Mouse (Mus musculus) forebrain, embryonic 15.5 days (tissue): ENCODE results near the gene Ddo. TPM values are rescaled to one million over a fixed set of nuclear protein-coding genes. Genes with fewer than 3 reads are reported as not detected.

Source experiments
- ATAC-seq: fragments of 200-750 bp; cut with Nextera tagmentation; replicated peaks from 2 replicates; pipeline ENCODE4 v1.8.0; 2017; ENCODE audit warnings: mild to moderate bottlenecking, moderate TSS enrichment, moderate library complexity
- H3K27ac ChIP-seq: fragments of 300-500 bp; sonication (generic); replicated peaks from 2 replicates; pipeline ENCODE4 v1.5.1; 2015; ENCODE audit warnings: mild to moderate bottlenecking, inconsistent platforms
- H3K27me3 ChIP-seq: fragments of 300-500 bp; sonication (generic); 2 replicates; pipeline ENCODE4 v1.6.1; 2015; ENCODE audit warnings: inconsistent platforms
- H3K36me3 ChIP-seq: fragments of 300-500 bp; sonication (generic); 2 replicates; pipeline ENCODE4 v1.6.1; 2015; ENCODE audit warnings: mild to moderate bottlenecking, inconsistent platforms
- H3K4me1 ChIP-seq: fragments of 300-500 bp; sonication (generic); 2 replicates; pipeline ENCODE4 v1.6.1; 2015; ENCODE audit warnings: inconsistent platforms
- H3K4me2 ChIP-seq: fragments of 300-500 bp; sonication (generic); replicated peaks from 2 replicates; pipeline ENCODE4 v1.6.1; 2015; ENCODE audit warnings: mild to moderate bottlenecking, inconsistent platforms
- H3K4me3 ChIP-seq: fragments of 300-500 bp; sonication (generic); 2 replicates; pipeline ENCODE4 v1.5.1; 2015; ENCODE audit warnings: mild to moderate bottlenecking, inconsistent platforms
- H3K9ac ChIP-seq: fragments of 300-500 bp; sonication (generic); replicated peaks from 2 replicates; pipeline ENCODE4 v1.6.1; 2015; ENCODE audit warnings: mild to moderate bottlenecking, inconsistent platforms
- H3K9me3 ChIP-seq: fragments of 300-500 bp; sonication (generic); 2 replicates; pipeline ENCODE4 v1.6.1; 2016; ENCODE audit warnings: inconsistent platforms
- WGBS: fragments of 180-500 bp; shearing (Covaris S2); methylation state at CpG from one replicate; pipeline ENCODE4 v1.1.7; 2015; ENCODE audit warnings: mixed read lengths; 5-methylcytosine and 5-hydroxymethylcytosine counted together
- polyA plus RNA-seq: library from polyadenylated mRNA; unstranded; fragments of >200 nt; fragmentation: Nextera tagmentation; extraction: Ambion mirVana; gene quantifications from 2 replicates; pipeline ENCODE4 v1.2.1, GENCODE M21; 2015

Ddo gene
- polyA plus RNA-seq, 1 experiment from 2014 or later: 1.5 TPM

DNA sequence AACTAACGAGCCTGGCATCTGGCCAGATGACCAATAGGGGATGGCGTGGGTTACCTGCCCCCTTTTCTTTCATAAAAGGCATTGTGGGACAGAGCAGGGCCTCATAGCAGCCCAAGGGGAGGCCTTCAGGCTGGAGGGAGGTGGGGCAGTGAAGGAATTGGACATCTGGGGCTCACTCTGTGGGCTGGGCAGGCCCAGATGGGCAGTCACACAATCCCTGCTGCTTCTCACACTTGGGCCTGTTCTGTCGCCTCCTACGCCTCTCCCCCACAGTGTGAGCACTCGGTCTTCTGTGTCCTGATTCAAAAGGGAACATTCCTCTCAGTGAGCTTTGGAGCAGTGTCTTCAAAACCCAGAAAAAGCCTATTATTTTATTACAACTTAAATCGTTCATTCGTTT lies 8.5 kb downstream of the Ddo start:
- Histone ChIP-seq H3K4me1 (peaks cover 16% of the 10 kb centered on the region; the same call in 1 of the 2 replicates), H3K9ac (no peak overlapping the region), H3K4me3 (no peak overlapping the region), H3K9me3 (no peaks in the 10 kb centered on the region), H3K4me2 (no peak overlapping the region), H3K36me3 (no peaks in the 10 kb centered on the region), H3K27me3 (no peaks in the 10 kb centered on the region), H3K27ac (no peak overlapping the region)
- WGBS: 23% methylated on average over 7 of the region's 7 CpGs
- peak; percentile 53 for ATAC-seq

DNA sequence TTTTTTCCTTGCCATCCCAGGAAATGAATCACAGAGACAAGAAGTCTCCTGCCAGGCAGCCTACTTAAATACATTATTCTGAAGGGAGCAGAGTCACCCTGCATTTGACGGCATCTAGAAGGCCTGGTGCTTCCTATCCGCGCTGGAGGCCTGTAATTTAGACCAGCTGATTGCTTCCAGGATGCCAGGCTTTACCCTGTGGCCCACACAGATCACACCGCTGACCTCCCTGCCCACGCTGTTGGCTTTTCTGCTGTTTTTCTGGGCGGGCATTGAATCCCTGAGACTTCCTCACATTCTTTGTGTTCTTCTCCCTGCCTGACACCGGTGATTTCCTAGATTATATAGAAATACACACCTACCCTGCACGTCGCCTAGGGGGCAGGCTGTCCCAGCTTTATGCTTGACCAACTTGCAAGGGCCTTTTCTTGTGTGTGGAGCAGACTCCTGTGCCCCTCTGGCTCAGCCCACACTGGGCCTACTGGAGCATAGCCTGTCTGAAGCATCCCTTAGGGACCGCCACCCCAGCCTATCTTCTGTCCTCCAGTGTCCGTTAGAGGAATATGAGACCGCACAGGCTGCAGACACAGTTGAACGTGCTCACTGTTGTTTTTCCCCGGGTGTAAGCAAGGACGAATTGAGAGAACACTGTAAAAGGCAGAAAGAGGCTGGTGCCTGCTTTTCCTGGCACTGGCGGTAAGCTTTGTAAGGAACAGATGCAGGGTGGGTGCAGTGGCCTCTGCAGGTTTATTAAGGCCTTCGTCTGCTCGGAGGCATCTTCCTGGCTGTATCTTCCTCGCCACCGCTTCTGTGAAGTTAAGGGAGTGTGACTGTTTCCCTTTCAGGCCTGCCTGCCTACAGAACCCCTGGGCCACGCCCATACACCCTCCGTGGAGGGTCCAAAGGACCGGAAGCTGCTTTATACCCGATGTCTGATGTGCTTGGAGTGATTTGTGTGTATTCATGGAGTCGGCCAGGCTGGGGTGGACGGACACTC lies 9.3 kb downstream of the Ddo start:
- 60% methylated on average over 26 of the region's 26 CpGs for WGBS
- H3K36me3 ChIP-seq: no peaks in the 10 kb centered on the region
- H3K9ac ChIP-seq: no peak overlapping the region
- H3K4me1 ChIP-seq: peaks cover 16% of the 10 kb centered on the region; the same call in 1 of the 2 replicates
- H3K4me3 ChIP-seq: no peak overlapping the region
- no peak overlapping the region; the same call in 1 of the 2 replicates for H3K27ac ChIP-seq
- H3K9me3 ChIP-seq: no peaks in the 10 kb centered on the region
- H3K4me2 ChIP-seq: no peak overlapping the region
- ATAC-seq: peak; percentile 48; the same call in 1 of the 2 replicates
- no peaks in the 10 kb centered on the region for H3K27me3 ChIP-seq

DNA sequence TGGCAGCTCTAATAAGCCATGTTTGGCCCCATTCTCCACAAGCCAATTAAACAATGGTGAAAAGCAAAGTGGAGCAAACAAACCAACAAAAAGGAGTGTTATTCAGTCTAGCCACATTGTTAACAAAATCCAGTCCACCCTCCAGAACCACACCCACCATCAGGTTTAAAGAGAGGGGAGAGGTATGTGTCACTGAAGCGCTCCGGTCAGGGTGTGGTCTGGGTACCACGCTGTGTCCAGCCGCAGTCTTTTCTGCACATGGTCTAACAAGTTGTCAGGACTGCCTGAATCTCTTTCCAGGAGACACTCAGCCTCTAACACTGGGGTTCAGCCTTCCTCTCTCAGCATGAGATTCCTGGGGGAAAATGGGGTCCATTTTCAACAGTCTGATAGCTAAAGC lies 10.6 kb downstream of the Ddo start:
- no peak overlapping the region for H3K4me3 ChIP-seq
- no peaks in the 10 kb centered on the region for H3K27me3 ChIP-seq
- H3K4me2 ChIP-seq: no peak overlapping the region
- H3K36me3 ChIP-seq: no peaks in the 10 kb centered on the region
- 89% methylated on average over 4 of the region's 4 CpGs for WGBS
- H3K27ac ChIP-seq: no peak overlapping the region
- ATAC-seq: no peak
- H3K9ac ChIP-seq: no peak overlapping the region
- no peaks in the 10 kb centered on the region for H3K9me3 ChIP-seq
- H3K4me1 ChIP-seq: peaks cover 16% of the 10 kb centered on the region; the same call in 1 of the 2 replicates

DNA sequence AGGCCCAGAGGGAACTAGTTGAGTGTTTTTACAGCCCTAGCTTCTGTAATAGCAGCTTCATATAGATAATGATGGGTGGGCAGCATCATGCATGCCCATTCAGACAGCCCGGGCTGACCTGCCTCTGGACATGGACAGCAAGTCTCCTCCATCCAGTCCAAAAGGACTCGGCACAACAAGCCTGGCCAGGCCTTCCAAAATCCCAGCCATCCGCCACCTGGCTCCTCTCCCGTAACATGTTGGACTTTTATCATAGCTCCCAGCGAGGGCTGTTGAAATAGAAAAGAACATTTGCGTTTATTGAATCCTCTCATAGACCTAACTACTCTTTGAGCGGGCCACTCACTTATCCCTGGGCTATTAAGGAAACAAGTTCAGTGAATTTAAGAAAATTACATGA lies 12.1 kb downstream of the Ddo start:
- no peak overlapping the region for H3K4me2 ChIP-seq
- no peaks in the 10 kb centered on the region for H3K27me3 ChIP-seq
- no peaks in the 10 kb centered on the region for H3K36me3 ChIP-seq
- no peak overlapping the region for H3K9ac ChIP-seq
- WGBS: 86% methylated on average over 7 of the region's 7 CpGs
- H3K4me1 ChIP-seq: peaks cover 16% of the 10 kb centered on the region; the same call in 1 of the 2 replicates
- no peak overlapping the region for H3K27ac ChIP-seq
- H3K4me3 ChIP-seq: no peak overlapping the region
- no peaks in the 10 kb centered on the region for H3K9me3 ChIP-seq
- ATAC-seq: no peak

DNA sequence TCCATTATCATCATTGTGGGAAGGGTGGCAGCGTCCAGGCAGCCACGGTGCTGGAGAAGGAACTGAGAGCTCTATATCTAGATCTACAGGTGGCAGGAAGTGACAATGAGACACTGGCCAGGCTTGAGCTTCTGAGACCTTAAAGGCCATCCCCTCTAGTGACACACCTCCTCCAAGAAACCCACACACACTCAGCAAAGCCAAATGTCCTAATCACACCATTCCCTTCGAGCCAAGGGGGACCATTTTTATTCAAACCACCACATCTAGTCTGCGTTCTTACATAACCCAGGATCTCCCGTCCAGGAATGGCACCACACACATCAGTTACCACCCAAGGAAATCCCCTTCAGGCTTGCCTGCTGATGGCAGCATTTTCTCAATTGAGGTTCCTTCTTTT lies 13.3 kb downstream of the Ddo start:
- ATAC-seq: no peak

DNA sequence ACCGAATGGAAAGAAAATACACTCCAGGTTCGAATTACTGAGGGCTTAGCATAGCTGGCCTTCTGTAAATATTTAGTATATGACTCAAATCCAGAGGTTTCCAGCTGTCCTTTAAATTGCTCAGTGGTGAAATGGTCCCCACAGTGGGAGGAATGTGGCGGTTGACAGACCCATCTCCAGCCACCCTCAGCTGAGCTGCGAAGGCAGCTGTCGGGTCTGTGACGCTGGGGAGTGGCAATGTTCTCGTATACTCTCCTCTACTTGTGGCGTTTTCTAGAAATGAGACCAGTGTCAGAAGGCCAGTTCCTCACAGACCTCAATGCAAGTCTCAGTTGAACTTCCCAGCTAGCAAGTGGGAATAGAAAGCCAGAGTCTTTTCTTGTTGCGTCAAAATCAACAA lies 14.6 kb downstream of the Ddo start:
- Histone ChIP-seq H3K4me2 (no peak overlapping the region), H3K4me3 (no peak overlapping the region), H3K36me3 (no peaks in the 10 kb centered on the region), H3K9ac (no peak overlapping the region), H3K27ac (no peak overlapping the region), H3K27me3 (no peaks in the 10 kb centered on the region), H3K9me3 (no peaks in the 10 kb centered on the region), H3K4me1 (0 out of 2 replicates have a peak, but pooled peaks cover 3% of the 10 kb centered on the region)
- WGBS: 79% methylated on average over 9 of the region's 9 CpGs
- ATAC-seq: no peak

More for the DNA sequence above, 13.3 kb downstream of the Ddo start:
- peaks cover 16% of the 10 kb centered on the region; the same call in 1 of the 2 replicates for H3K4me1 ChIP-seq
- H3K27me3 ChIP-seq: no peaks in the 10 kb centered on the region
- H3K9me3 ChIP-seq: no peaks in the 10 kb centered on the region
- H3K4me2 ChIP-seq: no peak overlapping the region
- H3K9ac ChIP-seq: no peak overlapping the region
- H3K27ac ChIP-seq: no peak overlapping the region
- no peaks in the 10 kb centered on the region for H3K36me3 ChIP-seq
- no peak overlapping the region for H3K4me3 ChIP-seq
- WGBS: 82% methylated on average over 5 of the region's 5 CpGs

DNA sequence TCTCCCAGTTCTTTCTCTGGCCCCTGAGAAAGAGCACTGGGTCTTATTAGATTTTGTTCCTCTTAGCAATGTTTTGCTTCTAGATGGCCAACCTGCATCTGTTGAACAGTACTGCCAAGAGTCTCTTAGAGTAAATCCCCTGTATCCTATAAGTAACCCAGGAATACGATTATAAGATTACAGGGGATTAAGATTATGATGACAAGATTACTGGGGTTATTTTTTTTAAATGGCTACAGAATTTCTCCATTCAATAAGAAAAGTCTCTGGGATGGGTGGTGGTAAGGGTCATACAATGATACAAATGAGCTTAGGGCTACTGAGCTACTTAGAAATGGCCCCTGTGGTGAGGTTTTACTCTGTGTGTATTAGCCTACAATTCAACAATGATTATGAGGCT lies 15.5 kb downstream of the Ddo start:
- WGBS: 86% methylated on average over 1 of the region's 1 CpGs
- ATAC-seq: no peak
- H3K9ac ChIP-seq: no peak overlapping the region

DNA sequence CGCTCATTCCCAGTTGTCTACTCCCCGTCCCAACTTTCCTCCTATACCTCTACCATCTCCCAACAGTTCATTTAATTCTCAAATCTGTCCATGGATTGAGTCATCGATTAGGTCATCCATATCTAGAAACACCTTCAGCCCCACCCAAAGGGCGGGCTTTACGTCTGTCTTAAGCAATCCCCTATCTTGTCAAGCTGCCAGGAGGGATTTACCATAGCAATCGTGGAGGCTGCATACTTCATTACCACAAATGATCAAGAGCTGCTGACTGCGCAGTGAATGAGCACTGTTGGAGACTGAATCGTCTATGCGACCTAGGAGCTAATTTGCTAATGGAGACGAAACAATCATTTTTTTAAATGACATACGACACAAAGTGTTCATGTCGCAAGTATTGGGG lies 19.0 kb downstream of the Ddo start:
- Histone ChIP-seq H3K27ac (no peak overlapping the region), H3K27me3 (no peaks in the 10 kb centered on the region), H3K4me3 (no peak overlapping the region), H3K36me3 (no peaks in the 10 kb centered on the region), H3K9me3 (no peaks in the 10 kb centered on the region), H3K9ac (no peak overlapping the region), H3K4me2 (no peak overlapping the region), H3K4me1 (no peaks in the 10 kb centered on the region)
- no peak for ATAC-seq
- 77% methylated on average over 12 of the region's 12 CpGs for WGBS

More for the DNA sequence above, 15.5 kb downstream of the Ddo start:
- H3K27ac ChIP-seq: no peak overlapping the region
- H3K4me2 ChIP-seq: no peak overlapping the region
- no peaks in the 10 kb centered on the region for H3K4me1 ChIP-seq
- no peaks in the 10 kb centered on the region for H3K36me3 ChIP-seq
- H3K4me3 ChIP-seq: no peak overlapping the region
- no peaks in the 10 kb centered on the region for H3K9me3 ChIP-seq
- H3K27me3 ChIP-seq: no peaks in the 10 kb centered on the region

DNA sequence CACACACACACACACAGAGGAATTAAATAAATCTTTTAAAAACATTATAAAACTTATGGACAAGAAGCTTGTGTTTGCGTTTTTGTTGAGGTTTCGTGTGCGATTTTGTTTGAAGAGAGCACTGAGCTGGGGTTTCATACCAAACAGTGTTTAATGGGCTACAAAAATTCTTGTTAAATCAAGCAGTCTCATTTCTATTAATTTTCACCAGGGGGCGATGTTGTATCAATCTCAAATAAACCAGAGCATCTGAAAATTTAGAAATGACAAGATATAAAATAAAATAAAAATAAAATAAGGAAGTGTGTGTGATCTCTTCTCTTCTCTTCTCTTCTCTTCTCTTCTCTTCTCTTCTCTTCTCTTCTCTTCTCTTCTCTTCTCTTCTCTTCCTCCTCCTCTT lies 19.8 kb downstream of the Ddo start:
- H3K9ac ChIP-seq: no peak overlapping the region
- WGBS: 38% methylated on average over 4 of the region's 4 CpGs
- H3K4me3 ChIP-seq: no peak overlapping the region
- ATAC-seq: no peak
- H3K36me3 ChIP-seq: no peaks in the 10 kb centered on the region
- no peak overlapping the region for H3K4me2 ChIP-seq
- H3K27me3 ChIP-seq: no peaks in the 10 kb centered on the region
- H3K27ac ChIP-seq: no peak overlapping the region
- H3K4me1 ChIP-seq: no peaks in the 10 kb centered on the region
- no peaks in the 10 kb centered on the region for H3K9me3 ChIP-seq

DNA sequence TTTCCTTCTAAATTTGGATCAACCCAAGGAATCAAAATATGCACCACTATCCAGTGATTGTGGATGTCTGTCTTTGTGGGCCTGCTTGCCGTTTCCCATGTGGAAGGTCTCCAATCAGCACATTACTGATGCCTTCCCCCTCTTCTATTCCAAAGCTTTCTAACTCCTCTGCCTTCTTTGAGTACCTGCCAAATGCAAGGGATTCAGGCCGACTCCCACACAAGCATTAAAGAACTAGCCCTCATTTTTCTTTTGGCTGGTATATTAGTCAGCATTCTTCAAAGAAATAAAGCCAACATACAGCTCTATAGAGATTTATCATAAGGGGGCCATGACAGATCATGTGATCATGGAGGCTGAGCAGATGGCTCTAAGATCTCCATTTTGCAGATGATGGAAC lies 21.9 kb downstream of the Ddo start:
- 51% methylated on average over 2 of the region's 2 CpGs for WGBS
- no peaks in the 10 kb centered on the region for H3K4me1 ChIP-seq
- H3K9ac ChIP-seq: no peak overlapping the region
- no peak overlapping the region for H3K4me2 ChIP-seq
- H3K4me3 ChIP-seq: no peak overlapping the region
- no peaks in the 10 kb centered on the region for H3K9me3 ChIP-seq
- no peak for ATAC-seq
- no peak overlapping the region for H3K27ac ChIP-seq
- no peaks in the 10 kb centered on the region for H3K36me3 ChIP-seq
- no peaks in the 10 kb centered on the region for H3K27me3 ChIP-seq

DNA sequence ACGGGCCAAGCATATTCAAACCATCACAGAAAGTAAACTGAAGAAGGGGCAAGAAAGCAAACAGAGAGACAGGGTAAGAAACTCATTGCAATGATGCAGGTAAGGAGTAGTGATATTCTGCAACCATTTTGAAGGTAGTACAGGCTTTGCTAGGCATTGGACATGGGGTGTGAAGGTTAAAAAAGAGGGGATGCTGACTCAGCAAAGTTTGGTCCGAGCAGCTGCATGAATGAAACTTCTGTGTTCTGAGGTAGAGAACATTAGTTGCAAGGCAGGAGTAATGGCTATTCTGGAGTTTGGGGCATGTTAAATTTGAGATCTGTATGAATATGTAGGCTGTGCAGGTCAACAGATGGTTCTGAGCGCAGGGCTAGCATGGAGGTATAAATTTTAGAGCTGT lies 35.5 kb downstream of the Ddo start:
- H3K27me3 ChIP-seq: no peaks in the 10 kb centered on the region
- H3K4me2 ChIP-seq: no peak overlapping the region
- no peaks in the 10 kb centered on the region for H3K9me3 ChIP-seq
- no peak overlapping the region for H3K9ac ChIP-seq
- H3K36me3 ChIP-seq: no peaks in the 10 kb centered on the region
- WGBS: 83% methylated on average over 3 of the region's 3 CpGs
- no peaks in the 10 kb centered on the region for H3K4me1 ChIP-seq
- no peak overlapping the region for H3K4me3 ChIP-seq
- ATAC-seq: no peak
- no peak overlapping the region for H3K27ac ChIP-seq

DNA sequence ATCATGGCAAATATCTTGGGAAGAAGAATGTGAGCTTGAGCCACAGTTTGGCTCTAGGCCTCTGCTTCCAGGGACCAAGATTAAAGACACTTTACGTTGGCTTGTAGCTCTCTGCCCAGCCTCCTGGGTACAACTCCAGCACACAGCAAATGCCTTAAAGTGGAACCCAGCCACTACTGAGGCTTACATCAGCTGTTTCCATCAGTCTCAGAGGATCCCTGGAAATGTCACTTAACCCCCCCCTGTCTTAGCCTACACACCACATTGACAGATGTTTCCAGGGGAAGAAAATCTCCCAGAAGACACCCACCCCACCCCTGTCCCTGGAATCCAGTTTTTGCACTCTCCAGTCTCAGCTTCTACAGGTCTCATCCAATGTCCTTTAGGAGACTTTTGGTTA lies 37.1 kb downstream of the Ddo start:
- Histone ChIP-seq H3K9ac (no peak overlapping the region), H3K4me3 (no peak overlapping the region), H3K4me2 (no peak overlapping the region), H3K4me1 (no peaks in the 10 kb centered on the region), H3K36me3 (no peaks in the 10 kb centered on the region), H3K27me3 (no peaks in the 10 kb centered on the region), H3K27ac (no peak overlapping the region), H3K9me3 (no peaks in the 10 kb centered on the region)
- no peak for ATAC-seq
- WGBS: 85% methylated on average over 1 of the region's 1 CpGs
